Mouse (Mus musculus) myocyte (in vitro differentiated cells): Measurements from ENCODE around the gene Pkp2. TPM values are rescaled to one million over a fixed set of nuclear protein-coding genes. Genes with fewer than 3 reads are reported as not detected.

Experiments used
- H3K27me3 ChIP-seq: one replicate; pipeline ENCODE4 v1.6.1; 2011; ENCODE audit not compliant: control insufficient read depth, insufficient read depth, insufficient read length
- H3K36me3 ChIP-seq: one replicate; pipeline ENCODE4 v1.6.1; 2011; ENCODE audit not compliant: control insufficient read depth, insufficient read depth
- H3K4me2 ChIP-seq: one replicate; pipeline ENCODE4 v1.6.1; 2011; ENCODE audit warnings: low read depth, control low read depth
- H3K4me3 ChIP-seq: one replicate; pipeline ENCODE4 v1.5.1; 2011; ENCODE audit warnings: mild to moderate bottlenecking, control low read depth, moderate library complexity
- H3K79me2 ChIP-seq: one replicate; pipeline ENCODE4 v1.6.1; 2011; ENCODE audit not compliant: control insufficient read depth, insufficient read depth
- H3ac ChIP-seq: one replicate; pipeline ENCODE4 v1.6.1; 2011; ENCODE audit not compliant: control insufficient read depth, insufficient read length
- CEBPB ChIP-seq: IDR thresholded peaks from 2 replicates; pipeline ENCODE4 v1.6.1; 2011; ENCODE audit warnings: mild to moderate bottlenecking, moderate library complexity; ENCODE audit not compliant: poor library complexity, insufficient read depth, severe bottlenecking
- E2F4 ChIP-seq: IDR thresholded peaks from one replicate; pipeline ENCODE4 v1.6.1; 2011; ENCODE audit warnings: mild to moderate bottlenecking, control low read depth, moderate library complexity; ENCODE audit not compliant: insufficient read depth
- MAX ChIP-seq: IDR thresholded peaks from one replicate; pipeline ENCODE4 v1.6.1; 2011; ENCODE audit warnings: low read depth, mild to moderate bottlenecking, control low read depth
- MYOD1 ChIP-seq, 3 experiments: IDR thresholded peaks; one replicate each; pipeline ENCODE4 v1.6.1; 2011; ENCODE audit warnings: control low read depth in 2 of 3, low read depth in 2 of 3, mild to moderate bottlenecking in 2 of 3, moderate library complexity in 1 of 3; ENCODE audit not compliant: insufficient read length in 2 of 3, control insufficient read depth in 1 of 3
- MYOG ChIP-seq, 3 experiments: IDR thresholded peaks; one replicate each; pipeline ENCODE4 v1.6.1; 2011; ENCODE audit warnings: control low read depth in 2 of 3, low read depth in 2 of 3, mild to moderate bottlenecking in 2 of 3; ENCODE audit not compliant: insufficient read length in 2 of 3, control insufficient read depth in 1 of 3, insufficient read depth in 1 of 3
- POLR2A ChIP-seq: IDR thresholded peaks from one replicate; pipeline ENCODE4 v1.6.1; 2011; ENCODE audit warnings: low read depth, mild to moderate bottlenecking, control low read depth, moderate library complexity; ENCODE audit not compliant: insufficient read length
- POLR2AphosphoS2 ChIP-seq: IDR thresholded peaks from one replicate; pipeline ENCODE4 v1.6.1; 2011; ENCODE audit warnings: low read depth, control low read depth; ENCODE audit not compliant: insufficient read length
- REST ChIP-seq: IDR thresholded peaks from one replicate; pipeline ENCODE4 v1.6.1; 2011; ENCODE audit warnings: mild to moderate bottlenecking, control low read depth, moderate library complexity; ENCODE audit not compliant: insufficient read depth, insufficient read length
- SRF ChIP-seq: IDR thresholded peaks from one replicate; pipeline ENCODE4 v1.6.1; 2011; ENCODE audit warnings: low read depth; ENCODE audit not compliant: control insufficient read depth, insufficient read length
- TCF12 ChIP-seq: IDR thresholded peaks from one replicate; pipeline ENCODE4 v1.6.1; 2011; ENCODE audit warnings: mild to moderate bottlenecking, control low read depth; ENCODE audit not compliant: poor library complexity, insufficient read depth, severe bottlenecking
- TCF3 ChIP-seq: IDR thresholded peaks from one replicate; pipeline ENCODE4 v1.6.1; 2011; ENCODE audit warnings: low read depth, control low read depth; ENCODE audit not compliant: insufficient read length
- USF1 ChIP-seq: IDR thresholded peaks from one replicate; pipeline ENCODE4 v1.6.1; 2011; ENCODE audit warnings: low read depth, mild to moderate bottlenecking, control low read depth, moderate library complexity
- polyA plus RNA-seq: library from polyadenylated mRNA; unstranded; fragments of >200 nt; fragmentation: generic; extraction: Trizol; gene quantifications from one replicate; pipeline ENCODE4 v1.2.1, GENCODE M21; 2012; ENCODE audit warnings: missing spikeins

The Pkp2 gene
- polyA plus RNA-seq, 1 experiment = 9.1 TPM

DNA sequence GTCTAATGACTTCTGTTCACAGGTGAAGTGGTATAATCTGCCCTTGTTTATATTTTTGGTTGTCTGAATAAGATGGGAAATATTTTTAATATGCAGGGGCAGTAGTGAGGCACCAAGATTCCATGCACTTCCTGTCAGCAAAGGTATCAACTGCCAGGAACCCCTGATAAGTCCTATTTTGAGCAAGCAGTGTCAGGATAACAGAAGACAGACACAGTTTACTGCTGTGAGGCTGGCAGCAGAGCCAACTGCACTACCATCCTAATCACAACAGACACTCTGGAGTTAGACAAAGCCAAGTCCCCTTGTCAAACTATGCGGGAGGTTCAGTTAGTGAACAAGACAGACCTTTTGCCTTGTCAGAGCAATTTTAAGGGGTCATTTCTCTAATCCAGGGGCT lies 43.6 kb downstream of the Pkp2 start:
- no peak overlapping the region for H3K4me3 ChIP-seq
- no peaks in the 10 kb centered on the region for H3K27me3 ChIP-seq
- H3K36me3 ChIP-seq = peaks cover 7% of the 10 kb centered on the region
- H3K79me2 ChIP-seq = no peaks in the 10 kb centered on the region
- no peak for TF ChIP-seq MAX
- H3ac ChIP-seq = no peak overlapping the region
- H3K4me2 ChIP-seq = no peak overlapping the region

DNA sequence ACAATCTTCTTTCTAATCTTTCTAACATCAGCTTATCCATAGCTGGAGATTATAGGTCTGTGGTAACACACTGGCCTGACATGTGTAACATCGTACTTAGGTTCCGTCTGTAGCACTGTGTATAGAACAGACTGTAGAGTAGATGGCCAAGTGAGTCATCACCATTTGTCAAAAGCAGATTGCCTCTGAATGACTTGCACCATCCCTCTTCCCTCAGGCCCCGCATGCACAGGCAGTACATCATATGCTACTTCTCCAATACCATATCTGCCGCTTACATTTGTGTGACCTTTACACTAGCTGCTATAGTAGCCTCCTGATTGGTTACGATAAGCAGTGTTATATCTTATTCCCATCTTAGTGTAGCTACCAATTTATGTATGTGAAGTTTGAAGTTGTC lies 47.8 kb downstream of the Pkp2 start:
- peaks cover 14% of the 10 kb centered on the region for H3K36me3 ChIP-seq

DNA sequence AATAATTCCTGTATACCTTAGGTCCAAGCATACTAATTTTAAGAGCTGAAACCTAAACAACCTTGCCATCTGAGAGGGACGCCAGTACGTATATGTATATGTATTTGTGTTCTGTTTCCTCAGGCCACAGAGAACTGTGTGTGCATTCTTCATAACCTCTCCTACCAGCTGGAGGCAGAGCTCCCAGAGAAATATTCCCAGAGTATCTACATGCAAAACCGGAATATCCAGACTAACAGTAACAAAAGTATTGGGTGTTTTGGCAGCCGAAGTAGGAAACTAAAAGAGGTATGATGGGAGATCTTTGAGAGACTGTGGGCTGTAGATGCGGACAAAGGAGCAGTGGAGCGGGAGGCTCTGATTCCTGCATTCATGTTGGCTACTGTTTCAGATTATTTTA lies 48.4 kb downstream of the Pkp2 start:
- no peak overlapping the region for H3K4me3 ChIP-seq
- peaks cover 14% of the 10 kb centered on the region for H3K36me3 ChIP-seq
- H3K79me2 ChIP-seq = no peaks in the 10 kb centered on the region
- no peak overlapping the region for H3ac ChIP-seq
- H3K27me3 ChIP-seq = no peaks in the 10 kb centered on the region
- no peak overlapping the region for H3K4me2 ChIP-seq
- TF ChIP-seq POLR2AphosphoS2 = no peak
- TF ChIP-seq MAX = no peak
- no peak for TF ChIP-seq CEBPB
- no peak for TF ChIP-seq POLR2A
- no peak for TF ChIP-seq TCF12
- no peak for TF ChIP-seq REST
- TF ChIP-seq MYOD1 (IDR thresholded peaks at IDR 0.05; ENCODE audit: control insufficient read depth in 1 of 3, insufficient read length in 2 of 3, low read depth in 2 of 3) = no peak
- no peak for TF ChIP-seq USF1

More for the DNA sequence above, 47.8 kb downstream of the Pkp2 start:
- TF ChIP-seq POLR2AphosphoS2 (no peak), POLR2A (no peak), MYOD1 (IDR thresholded peaks at IDR 0.05; ENCODE audit: control insufficient read depth in 1 of 3, insufficient read length in 2 of 3, low read depth in 2 of 3) (no peak), USF1 (no peak), TCF12 (no peak), SRF (no peak), MAX (no peak), E2F4 (no peak), MYOG (IDR thresholded peaks at IDR 0.05; ENCODE audit: control insufficient read depth in 1 of 3, insufficient read depth in 1 of 3, insufficient read length in 2 of 3, low read depth in 2 of 3) (no peak), CEBPB (no peak)
- Histone ChIP-seq H3K27me3 (no peaks in the 10 kb centered on the region), H3ac (no peak overlapping the region), H3K4me2 (no peak overlapping the region), H3K79me2 (no peaks in the 10 kb centered on the region), H3K4me3 (no peak overlapping the region)

DNA sequence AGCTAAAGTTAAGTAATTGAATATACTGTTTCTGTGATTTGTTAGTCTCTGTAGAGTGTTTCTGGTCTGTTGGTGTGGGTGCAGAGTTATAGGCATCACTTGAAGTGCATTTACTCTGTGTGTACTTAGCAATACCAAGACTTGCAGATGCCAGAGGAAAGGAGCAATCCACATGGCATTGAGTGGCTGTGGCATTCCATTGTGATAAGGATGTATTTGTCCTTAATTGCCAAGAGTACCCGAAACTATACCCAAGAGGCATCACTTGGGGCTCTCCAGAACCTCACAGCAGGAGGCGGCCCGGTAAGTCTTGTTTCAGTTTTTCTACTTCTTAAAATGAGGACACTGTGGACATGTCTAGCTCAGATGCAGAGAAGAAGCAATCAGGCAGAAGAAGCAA lies 49.3 kb downstream of the Pkp2 start:
- H3K36me3 ChIP-seq = peaks cover 14% of the 10 kb centered on the region
- H3K27me3 ChIP-seq = no peaks in the 10 kb centered on the region

DNA sequence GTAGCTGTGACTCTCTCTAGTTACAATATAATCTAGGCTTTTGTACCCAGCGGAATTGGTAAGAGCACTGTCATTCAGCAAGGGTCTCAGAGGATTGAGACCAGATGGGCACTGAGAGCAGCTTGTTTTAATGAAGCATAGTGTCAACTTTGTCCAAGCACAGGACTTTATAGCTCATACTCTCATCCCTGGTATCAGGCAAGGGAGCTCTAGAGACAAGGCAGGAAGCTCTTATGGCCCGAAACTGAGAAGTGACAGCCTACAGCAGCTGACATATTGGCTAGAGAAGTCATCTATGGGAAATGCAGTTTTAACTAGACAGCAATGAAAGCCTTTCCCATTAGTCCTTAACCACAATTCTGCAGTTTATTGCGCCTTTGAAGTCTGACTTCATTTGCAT lies 59.9 kb downstream of the Pkp2 start:
- Histone ChIP-seq H3K79me2 (no peaks in the 10 kb centered on the region), H3K4me2 (no peak overlapping the region), H3K27me3 (no peaks in the 10 kb centered on the region), H3K4me3 (no peak overlapping the region), H3ac (no peak overlapping the region), H3K36me3 (peaks cover 17% of the 10 kb centered on the region)
- TF ChIP-seq CEBPB (no peak), MAX (no peak), POLR2A (no peak), TCF12 (no peak), REST (no peak), TCF3 (no peak), SRF (no peak), MYOG (IDR thresholded peaks at IDR 0.05; ENCODE audit: control insufficient read depth in 1 of 3, insufficient read depth in 1 of 3, insufficient read length in 2 of 3, low read depth in 2 of 3) (no peak), USF1 (no peak), MYOD1 (IDR thresholded peaks at IDR 0.05; ENCODE audit: control insufficient read depth in 1 of 3, insufficient read length in 2 of 3, low read depth in 2 of 3) (no peak), POLR2AphosphoS2 (no peak), E2F4 (no peak)

More for the DNA sequence above, 49.3 kb downstream of the Pkp2 start:
- H3ac ChIP-seq = no peak overlapping the region
- TF ChIP-seq POLR2A (no peak), POLR2AphosphoS2 (no peak)
- no peak overlapping the region for H3K4me3 ChIP-seq
- no peaks in the 10 kb centered on the region for H3K79me2 ChIP-seq
- no peak overlapping the region for H3K4me2 ChIP-seq

DNA sequence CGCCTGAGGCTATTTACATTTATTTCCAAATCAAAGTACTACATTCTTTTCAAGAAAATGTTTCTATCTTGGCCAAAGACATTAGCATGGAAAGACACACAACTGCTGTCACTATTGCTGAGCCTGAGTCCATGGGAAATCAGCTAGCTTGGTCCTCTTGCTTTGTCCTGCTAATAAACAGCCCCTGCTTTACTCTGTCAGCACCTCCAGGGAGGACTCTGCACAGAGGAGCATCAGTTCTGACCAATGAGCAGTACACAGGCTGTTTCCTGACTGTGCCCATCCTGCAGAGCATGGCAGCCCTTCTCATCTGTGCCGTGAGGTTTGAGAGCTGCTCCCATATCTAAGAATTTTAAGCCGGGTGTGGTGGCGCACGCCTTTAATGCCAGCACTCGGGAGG lies 60.6 kb downstream of the Pkp2 start:
- Histone ChIP-seq H3ac (no peak overlapping the region), H3K27me3 (no peaks in the 10 kb centered on the region), H3K79me2 (no peaks in the 10 kb centered on the region), H3K4me3 (no peak overlapping the region), H3K4me2 (no peak overlapping the region), H3K36me3 (peaks cover 17% of the 10 kb centered on the region)
- TF ChIP-seq CEBPB (no peak), POLR2A (no peak), SRF (no peak)
